Mouse (Mus musculus): ENCODE measurements around the gene Tmem183a. TPM values are rescaled to one million over a fixed set of nuclear protein-coding genes. Genes with fewer than 3 reads are reported as not detected.

Gene Tmem183a
- 10 to 100 TPM; 33.8 to 42.5 TPM for total RNA-seq (2021)

GRCm38 (mm10) chr1:134361857-134362212 is at the start of gene Tmem183a:
Gene Tmem183a (minus strand): TSS chr1:134361979.
- DNase-seq = peak; percentile 97

DNA sequence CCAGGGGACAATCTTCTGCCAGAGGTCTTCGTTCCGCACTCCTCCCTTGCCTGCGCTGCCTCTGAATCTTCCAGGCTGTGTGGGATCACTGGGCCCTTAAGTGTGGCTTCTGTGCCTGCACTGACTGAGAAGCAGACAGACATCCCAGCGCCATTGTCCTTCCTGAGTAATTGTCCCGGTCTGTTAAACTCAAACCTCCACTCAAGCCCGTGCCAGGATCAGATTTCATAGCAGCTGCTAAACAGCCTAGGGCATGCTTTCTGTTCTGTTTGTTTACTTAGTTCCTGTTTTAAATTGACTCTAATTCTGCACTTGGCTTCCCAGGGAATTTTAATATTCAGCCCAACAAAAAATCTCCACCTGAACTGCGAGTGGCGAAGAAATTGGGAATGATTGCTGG is 46.3 kb upstream of the Tmem183a start:
- DNase-seq = no peak

- no peak for DNase-seq
These were observed 44.6 kb upstream of the Tmem183a start for GRCm38 (mm10) chr1:134406414-134406771.

DNA sequence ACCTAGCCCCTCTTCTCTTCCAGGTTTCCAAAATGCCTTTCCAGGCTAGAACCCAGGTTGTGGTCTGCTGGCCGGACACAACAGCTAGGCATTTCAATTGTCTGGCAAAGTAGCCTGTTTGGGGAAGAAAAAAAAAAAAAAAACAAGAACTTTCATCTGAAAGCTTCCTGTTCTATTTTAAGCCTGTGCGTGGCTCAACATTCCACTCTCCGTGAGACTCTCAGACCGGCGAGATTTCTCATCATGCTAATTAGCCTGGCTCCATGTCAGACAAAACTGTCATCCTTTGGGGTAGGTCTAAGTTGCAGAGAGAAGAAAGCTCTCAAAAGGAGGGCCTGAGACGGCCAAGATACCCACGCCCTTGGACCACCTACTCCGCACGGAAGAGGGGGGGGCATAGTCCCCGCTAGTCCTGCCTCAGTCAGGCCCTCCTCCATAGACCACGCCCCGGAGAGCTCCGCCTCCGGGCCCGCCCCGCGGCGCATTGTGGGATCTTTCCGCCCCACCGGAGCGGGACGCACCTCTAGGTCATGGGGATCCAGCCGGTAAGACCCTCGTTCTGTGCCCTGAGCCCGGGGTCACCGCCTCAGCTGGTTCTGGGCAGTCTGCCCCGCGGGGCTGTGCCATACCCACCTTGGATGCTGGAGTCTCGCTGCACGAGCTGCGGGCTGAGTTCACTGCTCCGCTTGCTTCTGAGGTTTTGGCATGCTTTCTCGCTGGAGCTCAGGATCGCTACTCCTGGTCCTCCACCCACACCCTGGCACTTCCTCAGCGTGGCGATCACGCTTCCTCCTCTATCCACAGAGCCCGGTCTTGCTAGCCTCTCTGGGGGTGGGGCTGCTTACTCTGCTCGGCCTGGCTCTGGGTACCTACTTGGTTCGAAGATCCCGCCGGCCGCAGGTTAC is 44.0 kb upstream of the Tmem183a start, which contains the start of gene Cyb5r1:
Gene Cyb5r1 (plus strand): TSS at position 51 of the 905 bp plus-strand sequence.
- peak; percentile 82 for DNase-seq

DNA sequence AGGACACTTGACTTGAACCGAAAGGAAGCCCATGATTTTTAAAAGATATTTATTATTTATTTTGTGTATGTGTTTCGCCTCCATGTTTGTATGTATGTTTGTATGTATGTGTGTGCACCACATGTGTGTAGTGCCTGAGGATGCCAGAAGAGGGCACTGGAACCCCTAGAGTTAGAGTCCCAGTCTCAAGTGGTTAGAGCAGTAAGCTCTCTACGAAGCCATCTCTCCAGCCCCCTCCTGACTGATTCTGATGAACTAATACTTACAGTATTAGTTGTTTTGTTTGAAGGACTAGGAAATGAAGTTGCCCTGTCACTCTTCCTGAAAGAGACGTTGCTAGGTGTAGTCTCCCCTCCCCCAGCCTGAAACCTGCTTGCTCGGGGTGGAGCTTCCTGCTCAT is 38.0 kb upstream of the Tmem183a start:
- DNase-seq = no peak

- no peak for DNase-seq
These were observed 36.4 kb upstream of the Tmem183a start for GRCm38 (mm10) chr1:134398210-134398609.

DNA sequence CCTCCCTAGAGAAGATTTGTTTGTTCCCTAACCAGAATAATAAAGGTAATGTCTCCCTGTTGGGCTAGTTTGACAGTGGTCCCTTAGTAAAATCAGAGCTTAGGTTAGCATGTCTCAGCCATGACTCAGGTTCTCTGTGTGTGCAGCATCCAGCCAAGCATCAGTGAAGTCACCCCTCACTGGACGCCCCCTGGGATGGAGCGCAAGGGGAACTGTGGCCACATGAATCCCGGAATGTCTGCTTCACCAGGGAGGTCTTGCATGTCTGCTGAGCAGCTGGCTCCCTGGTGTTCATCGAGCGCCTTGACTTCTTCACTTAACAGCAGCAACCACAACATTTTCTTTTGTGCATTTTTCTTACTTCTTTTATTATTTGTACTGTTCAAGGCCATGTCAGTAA is 32.0 kb upstream of the Tmem183a start:
- no peak for DNase-seq

- DNase-seq = no peak
These were observed 23.9 kb upstream of the Tmem183a start, which contains the start of gene 4933406M09Rik for GRCm38 (mm10) chr1:134385666-134386065. Gene 4933406M09Rik (plus strand): TSS chr1:134385940.

- DNase-seq = no peak
These were observed 23.4 kb upstream of the Tmem183a start for GRCm38 (mm10) chr1:134385176-134385575.

GRCm38 (mm10) chr1:134384581-134384980 is 22.8 kb upstream of the Tmem183a start:
- no peak for DNase-seq

GRCm38 (mm10) chr1:134381795-134382625 is 20.2 kb upstream of the Tmem183a start:
- peak; percentile 11 for DNase-seq

- no peak for DNase-seq
These were observed 19.3 kb upstream of the Tmem183a start for GRCm38 (mm10) chr1:134381051-134381450.

DNA sequence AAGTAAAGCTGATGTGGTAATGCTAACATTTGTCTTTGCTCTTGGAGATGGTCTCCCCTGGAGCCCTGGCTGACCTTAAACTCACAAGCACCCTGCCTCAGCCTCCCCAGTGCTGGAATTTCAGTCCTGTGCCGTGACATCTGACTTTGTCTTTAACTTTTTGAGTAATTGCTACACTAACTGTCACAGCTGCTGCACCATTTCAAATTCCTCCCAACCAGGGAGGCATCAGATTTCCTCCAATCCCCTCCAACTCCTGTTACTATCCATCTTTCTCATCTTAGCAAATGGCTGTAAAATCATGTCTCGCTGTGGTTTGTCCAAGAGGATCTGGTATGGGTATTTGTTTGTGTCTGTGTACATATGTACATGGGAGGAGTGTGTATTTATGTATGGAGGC is 12.3 kb upstream of the Tmem183a start:
- DNase-seq = no peak

GRCm38 (mm10) chr1:134368777-134369337 is 7.1 kb upstream of the Tmem183a start:
- DNase-seq = peak; percentile 76

DNA sequence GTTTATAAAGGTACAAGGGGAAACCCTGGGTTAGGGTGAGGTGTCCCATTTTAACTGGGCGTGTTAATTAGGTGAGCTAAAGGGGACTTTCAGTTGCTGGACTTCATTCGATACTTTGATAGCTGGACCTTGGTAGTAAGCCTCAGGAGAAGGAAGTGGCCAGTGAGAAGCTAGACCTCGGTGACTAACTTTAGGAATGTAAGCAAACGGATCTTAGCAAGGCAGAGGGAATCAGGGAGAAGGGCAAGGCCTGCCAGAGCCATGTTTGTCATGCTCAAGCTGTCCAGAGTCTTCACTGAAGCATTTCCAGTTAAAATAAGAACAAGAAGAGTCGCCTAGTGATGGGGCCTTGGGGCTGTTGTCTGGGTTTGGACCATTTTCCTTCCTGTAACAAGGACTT is 3.7 kb upstream of the Tmem183a start:
- DNase-seq = no peak

- DNase-seq = no peak
These were observed 1.4 kb upstream of the Tmem183a start for GRCm38 (mm10) chr1:134363194-134363593.

GRCm38 (mm10) chr1:134361195-134361856 is 453 bp downstream of the Tmem183a start:
- no peak for DNase-seq

DNA sequence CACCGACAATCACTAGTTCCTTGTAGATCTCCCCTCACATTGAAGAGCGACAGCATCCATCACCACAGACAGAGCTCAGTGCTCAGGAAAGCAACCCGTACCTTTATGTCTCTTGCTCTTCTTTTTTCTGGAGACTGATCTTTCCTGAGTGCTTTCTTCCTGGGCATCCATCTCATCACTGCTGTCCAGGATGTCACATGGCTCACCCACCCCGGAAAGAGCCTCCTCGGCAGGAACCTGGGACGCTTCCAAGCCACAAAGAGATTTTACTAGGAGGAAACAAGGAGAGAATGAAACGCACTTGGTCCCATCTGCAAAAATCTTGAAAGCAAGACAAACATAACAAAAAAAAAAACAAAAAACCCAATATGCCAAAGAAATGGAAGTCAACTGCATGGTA is 1.1 kb downstream of the Tmem183a start:
- DNase-seq = no peak

GRCm38 (mm10) chr1:134357461-134357860 is 4.3 kb downstream of the Tmem183a start:
- DNase-seq = no peak

- no peak for DNase-seq
These were observed 8.5 kb downstream of the Tmem183a start for GRCm38 (mm10) chr1:134353326-134353725.

DNA sequence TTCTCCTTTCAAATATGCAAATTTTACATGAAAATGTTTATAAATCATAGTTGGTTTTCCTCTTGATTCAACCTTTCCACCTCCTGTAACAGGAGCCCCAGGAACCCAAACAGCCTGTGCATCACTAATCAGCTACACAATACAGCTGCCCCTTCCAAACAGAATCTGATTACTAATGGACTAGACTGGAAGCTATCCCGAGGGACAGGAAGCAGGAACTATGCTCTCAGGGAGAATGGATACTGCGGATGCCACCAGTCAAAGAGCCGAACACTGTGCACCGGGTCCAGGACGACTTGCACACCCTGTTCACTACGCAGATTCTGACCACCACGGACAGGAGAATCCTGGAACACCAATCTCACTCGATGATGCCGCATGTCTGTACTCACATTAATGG is 14.0 kb downstream of the Tmem183a start:
- no peak for DNase-seq

DNA sequence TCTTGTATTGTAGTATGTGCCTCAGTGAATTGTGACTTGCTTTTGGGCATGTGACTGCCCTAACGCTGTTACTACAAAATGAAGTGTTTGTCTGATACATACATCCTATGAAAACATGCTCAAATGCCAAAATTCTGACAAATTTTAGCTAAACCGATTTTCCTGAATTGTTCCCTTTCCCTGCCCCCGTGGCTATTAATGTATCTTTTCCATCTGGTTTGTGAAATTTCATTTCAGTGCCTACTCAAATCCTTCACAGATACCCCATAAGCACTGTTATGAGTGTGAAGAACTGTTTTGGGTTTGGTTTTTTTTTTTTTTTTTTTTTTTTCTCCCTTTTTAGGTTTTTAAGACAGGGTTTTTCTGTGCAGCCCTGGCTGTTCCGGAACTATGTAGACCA is 16.7 kb downstream of the Tmem183a start:
- DNase-seq = no peak
